Mouse (Mus musculus) layer of hippocampus, adult 11-12 months (tissue): Measurements from ENCODE around the gene Wdfy3.
"Not testable (repeated sequence)": the region's sequence is repeated elsewhere in the genome, so short reads cannot be mapped to it uniquely, and the experiment has no call there.

Experiments
- DNase-seq: peaks from one replicate; pipeline ENCODE4 v3.0.0; 2022; ENCODE audit warnings: low spot score

The Wdfy3 gene

DNA sequence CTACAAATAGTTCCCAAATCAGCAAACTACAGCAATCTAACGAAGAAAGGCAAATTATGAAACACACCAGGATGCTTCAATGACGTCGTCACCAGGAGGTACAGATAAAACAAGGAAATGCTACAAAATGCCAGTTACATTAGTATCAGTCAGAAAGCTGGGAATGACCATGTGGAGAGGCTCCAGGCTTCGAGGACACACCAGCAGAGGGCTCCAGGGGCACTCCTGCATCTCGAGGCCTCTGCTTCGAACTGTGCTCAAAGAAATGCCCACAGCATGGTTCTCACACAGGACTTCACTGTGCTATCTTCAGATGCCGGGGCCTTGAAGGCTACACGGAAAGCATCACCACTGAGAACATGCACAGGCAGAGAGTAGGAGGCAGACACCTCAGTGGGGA is 68.7 kb downstream of the Wdfy3 start:
- DNase-seq = no peak

DNA sequence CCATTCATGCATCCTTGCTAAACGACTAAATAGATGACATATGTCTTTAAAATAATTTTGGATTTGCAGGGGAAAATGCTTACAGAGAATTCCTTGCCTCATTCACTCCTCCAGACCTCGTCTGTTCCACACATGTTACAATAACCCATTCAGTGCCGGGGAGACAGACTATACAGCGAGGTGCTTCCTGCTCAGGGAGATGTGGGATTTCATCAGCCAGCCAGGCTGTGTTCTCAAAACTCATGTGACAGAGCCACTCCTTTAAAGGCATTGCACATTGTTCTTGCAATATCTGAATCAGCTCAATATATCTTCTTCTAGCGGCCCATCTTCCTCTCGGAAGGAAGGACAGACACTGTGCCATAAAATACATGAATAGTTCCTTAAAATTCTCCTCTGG is 70.8 kb downstream of the Wdfy3 start:
- no peak for DNase-seq

GRCm38 (mm10) chr5:101996036-101996735 is 73.5 kb downstream of the Wdfy3 start:
- DNase-seq = no peak

DNA sequence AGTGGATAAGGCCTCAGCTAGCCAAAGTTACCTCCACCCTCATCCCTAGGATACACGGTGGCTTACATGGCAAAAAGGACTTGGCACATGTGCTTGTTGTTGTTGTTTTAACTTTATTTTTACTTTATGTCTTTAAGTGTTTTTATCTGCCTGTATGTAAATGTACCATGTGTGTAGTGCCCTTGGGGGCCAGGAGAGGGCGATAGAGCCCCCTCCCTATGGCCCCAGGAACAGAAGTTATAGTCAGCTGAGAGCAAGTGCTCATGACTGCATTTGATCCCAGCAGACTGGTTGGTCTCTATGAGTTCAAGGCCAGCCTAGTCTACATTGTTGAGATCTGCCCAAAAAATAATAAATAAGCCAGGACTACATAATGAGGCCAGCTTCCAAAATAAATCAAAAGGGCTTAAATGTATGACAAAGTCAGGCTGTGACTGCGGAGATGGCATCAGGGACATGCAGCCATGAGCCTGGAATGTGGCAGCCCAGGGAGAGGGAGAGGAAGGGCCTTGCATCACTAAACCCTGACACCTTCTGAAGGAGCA is 74.2 kb downstream of the Wdfy3 start:
- DNase-seq = no peak

- no peak for DNase-seq
Observed at GRCm38 (mm10) chr5:101993996-101994395, 75.7 kb downstream of the Wdfy3 start.

GRCm38 (mm10) chr5:101992969-101993670 is 76.6 kb downstream of the Wdfy3 start:
- DNase-seq = no peak

- DNase-seq = no peak
Observed at GRCm38 (mm10) chr5:101990298-101990845, 79.3 kb downstream of the Wdfy3 start.

GRCm38 (mm10) chr5:101988476-101988875 is 81.2 kb downstream of the Wdfy3 start:
- DNase-seq = no peak

DNA sequence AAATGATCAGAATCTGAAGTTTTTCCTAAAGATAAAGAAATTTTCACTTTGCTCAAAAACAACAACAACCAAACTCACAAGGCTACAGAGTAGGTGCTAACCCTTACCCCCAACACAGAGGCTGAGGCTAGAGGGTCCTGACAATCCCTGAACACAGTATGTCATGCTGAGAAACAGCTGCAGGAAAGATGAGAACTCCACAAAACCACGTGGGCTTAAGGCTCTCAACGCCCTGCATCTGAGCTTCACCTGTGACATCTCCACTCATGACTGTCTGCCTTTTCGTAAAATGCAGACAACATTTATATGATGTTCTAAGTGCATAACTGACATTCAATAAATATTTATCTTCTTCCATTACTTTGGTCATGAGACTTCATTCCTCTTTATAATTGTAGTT is 83.0 kb downstream of the Wdfy3 start:
- DNase-seq = no peak

- no peak for DNase-seq
Observed at GRCm38 (mm10) chr5:101982239-101982638, 87.5 kb downstream of the Wdfy3 start.

DNA sequence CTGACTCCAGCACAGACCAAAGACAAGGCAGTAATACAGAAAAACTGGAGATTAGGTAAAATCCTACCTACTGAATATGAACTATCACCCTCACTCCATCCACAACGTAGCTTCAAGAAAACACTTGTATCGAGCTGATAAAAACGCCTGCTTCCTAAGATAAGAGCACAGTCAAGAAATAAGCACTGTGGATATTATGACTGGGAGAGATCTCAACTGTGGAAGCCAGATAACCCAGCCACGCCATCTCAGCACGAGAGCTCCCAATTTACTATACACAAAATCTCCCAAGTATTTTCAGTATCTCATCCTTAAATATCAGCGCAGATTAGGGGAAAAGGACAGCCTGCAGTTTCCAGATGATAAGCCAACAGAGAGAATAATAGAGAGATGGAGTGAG is 90.1 kb downstream of the Wdfy3 start:
- DNase-seq = no peak

DNA sequence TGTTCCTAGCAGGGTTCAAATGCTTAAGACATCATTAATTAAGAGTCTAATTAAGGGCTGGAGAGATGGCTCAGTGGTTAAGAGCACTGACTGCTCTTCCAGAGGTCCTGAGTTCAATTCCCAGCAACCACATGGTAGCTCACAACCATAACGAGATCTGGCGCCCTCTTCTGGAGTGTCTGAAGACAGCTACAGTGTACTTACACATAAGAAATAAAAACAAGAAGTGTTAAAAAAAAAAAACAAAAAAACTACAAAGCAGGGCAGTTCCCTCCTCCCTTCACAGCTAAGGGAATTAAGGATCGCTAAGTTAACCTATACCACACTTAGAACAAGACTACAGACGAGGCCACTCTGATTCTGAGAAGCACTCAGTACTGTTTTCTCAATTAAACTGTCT is 97.1 kb downstream of the Wdfy3 start:
- not testable (repeated sequence) for DNase-seq

GRCm38 (mm10) chr5:101968153-101968851 is 101.4 kb downstream of the Wdfy3 start:
- no peak for DNase-seq

DNA sequence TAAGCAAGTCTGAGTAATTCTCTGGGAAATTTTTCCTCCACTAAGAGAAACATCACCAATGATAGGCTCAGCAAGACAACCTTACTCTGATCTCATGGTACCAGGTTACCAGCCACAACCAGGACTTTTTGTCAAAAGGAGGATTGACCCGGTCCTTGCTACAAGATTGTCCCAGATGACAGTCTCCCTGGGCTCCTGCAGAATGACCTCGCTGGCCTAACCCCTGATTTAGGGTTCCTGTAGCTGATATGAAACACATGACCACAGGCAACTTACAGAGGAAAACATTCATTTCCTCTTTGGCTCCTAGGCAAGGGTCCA is 101.9 kb downstream of the Wdfy3 start:
- DNase-seq = no peak

DNA sequence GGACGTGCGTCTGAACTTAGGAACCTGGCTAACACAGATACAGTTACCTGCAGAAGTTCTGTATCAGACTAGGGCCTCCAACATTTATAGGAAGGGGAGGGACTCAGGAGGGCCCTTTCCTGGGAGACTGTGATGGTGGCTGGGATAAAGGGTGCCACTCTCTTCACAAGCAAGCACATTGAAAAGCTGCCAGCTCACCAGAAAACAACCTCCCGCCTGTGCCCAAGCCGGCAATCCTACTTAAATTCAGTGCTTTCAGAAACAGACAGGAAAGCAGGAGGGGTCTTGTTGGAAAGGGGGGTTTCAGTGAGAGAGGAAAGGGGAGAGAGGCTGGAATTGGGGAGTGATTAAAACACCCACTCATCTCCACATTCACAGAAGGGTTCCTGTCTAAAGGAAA is 106.9 kb downstream of the Wdfy3 start:
- peak; percentile 26 for DNase-seq

GRCm38 (mm10) chr5:101959369-101959768 is 110.4 kb downstream of the Wdfy3 start:
- no peak for DNase-seq

DNA sequence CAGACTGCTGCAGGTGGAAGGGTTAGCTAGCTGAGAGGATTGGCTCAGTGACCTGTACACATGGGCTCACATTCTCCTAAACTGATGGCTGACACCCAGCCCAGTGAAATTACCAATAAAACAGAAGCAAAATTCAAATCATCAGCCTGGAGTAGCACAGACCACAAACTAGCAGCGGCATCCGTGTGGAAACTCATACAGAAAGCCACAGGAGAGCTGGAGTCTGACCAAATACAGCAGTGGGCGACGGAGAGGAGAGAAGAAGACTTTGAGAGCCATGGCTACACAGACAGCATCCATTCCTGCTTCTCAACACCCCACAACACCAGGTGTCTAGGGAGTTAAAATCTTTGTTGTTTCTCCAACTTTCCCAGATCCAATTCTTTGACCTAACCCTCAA is 110.8 kb downstream of the Wdfy3 start:
- DNase-seq = no peak

- no peak for DNase-seq
Observed at GRCm38 (mm10) chr5:101957419-101957818, 112.3 kb downstream of the Wdfy3 start.

GRCm38 (mm10) chr5:101954393-101955340 is 115.1 kb downstream of the Wdfy3 start:
- no peak for DNase-seq

DNA sequence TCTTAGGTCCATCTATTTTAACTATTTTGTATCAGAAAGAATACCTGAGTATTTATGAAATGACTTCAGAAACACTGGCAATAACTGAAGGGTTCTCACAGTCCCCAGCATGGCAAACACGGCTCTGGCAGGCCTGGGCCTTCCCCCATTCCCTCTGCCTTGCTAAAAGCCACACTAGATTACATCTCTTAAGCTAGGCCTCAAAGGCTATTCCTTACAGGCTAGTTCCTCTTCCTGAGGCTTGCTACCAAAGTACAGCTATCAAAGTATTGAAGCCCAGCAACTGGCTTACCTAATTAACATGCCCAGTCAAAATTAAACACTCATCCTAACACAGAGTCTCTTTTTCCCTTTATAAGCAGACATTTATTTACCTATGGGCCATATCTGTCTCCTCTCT is 117.8 kb downstream of the Wdfy3 start:
- no peak for DNase-seq

GRCm38 (mm10) chr5:101949323-101949722 is 120.4 kb downstream of the Wdfy3 start:
- no peak for DNase-seq

DNA sequence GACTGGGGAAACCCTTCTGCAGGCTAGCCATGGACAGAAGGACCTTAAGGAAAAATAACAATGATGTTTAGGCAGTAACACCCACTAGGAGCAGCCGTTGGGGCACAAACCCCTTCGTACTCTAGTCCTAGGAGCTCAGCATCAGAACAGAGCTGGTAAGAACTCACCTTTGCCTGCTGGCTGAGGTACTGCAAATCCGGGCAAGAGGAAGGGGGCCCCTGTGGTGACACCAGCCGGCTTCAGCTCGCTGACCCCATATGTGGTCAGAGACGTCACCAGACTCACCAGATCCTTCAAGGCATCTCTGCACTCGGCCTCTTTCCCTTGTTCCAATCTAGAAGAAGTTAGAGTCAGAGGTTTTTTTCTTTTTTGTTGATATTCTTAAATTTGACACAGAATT is 121.1 kb downstream of the Wdfy3 start:
- no peak for DNase-seq
